Mouse (Mus musculus) liver, adult 2 months (tissue): ENCODE data around the gene Lyzl6.

Experiments used
- CTCF ChIP-seq: fragments of 200-500 bp; IDR thresholded peaks from 2 replicates; pipeline ENCODE4 v1.5.1; 2011; ENCODE audit warnings: low read depth, low read length, control low read depth
- POLR2A ChIP-seq: fragments of 200-500 bp; IDR thresholded peaks from 2 replicates; pipeline ENCODE4 v1.6.1; 2011; ENCODE audit warnings: low read length, control low read depth; ENCODE audit not compliant: insufficient read depth; ENCODE audit errors: extremely low read depth

- TF ChIP-seq POLR2A: no peak
- no peak for TF ChIP-seq CTCF
Observed at GRCm38 (mm10) chr11:103627453-103627852, 11.2 kb downstream of the Lyzl6 start.
